Mouse (Mus musculus) layer of hippocampus, adult 18-20 months (tissue): ENCODE measurements at regions not wholly inside any gene's neighbourhood (a gene's known extent, or its start where the extent isn't known, plus 50 kb on each side); places are given as distances from the start of the nearest gene placed in this dataset.

ENCODE experiments used
- DNase-seq, 2 experiments: peaks; one replicate each; pipeline ENCODE4 v3.0.0; 2022; ENCODE audit warnings: low spot score in 2 of 2

DNA sequence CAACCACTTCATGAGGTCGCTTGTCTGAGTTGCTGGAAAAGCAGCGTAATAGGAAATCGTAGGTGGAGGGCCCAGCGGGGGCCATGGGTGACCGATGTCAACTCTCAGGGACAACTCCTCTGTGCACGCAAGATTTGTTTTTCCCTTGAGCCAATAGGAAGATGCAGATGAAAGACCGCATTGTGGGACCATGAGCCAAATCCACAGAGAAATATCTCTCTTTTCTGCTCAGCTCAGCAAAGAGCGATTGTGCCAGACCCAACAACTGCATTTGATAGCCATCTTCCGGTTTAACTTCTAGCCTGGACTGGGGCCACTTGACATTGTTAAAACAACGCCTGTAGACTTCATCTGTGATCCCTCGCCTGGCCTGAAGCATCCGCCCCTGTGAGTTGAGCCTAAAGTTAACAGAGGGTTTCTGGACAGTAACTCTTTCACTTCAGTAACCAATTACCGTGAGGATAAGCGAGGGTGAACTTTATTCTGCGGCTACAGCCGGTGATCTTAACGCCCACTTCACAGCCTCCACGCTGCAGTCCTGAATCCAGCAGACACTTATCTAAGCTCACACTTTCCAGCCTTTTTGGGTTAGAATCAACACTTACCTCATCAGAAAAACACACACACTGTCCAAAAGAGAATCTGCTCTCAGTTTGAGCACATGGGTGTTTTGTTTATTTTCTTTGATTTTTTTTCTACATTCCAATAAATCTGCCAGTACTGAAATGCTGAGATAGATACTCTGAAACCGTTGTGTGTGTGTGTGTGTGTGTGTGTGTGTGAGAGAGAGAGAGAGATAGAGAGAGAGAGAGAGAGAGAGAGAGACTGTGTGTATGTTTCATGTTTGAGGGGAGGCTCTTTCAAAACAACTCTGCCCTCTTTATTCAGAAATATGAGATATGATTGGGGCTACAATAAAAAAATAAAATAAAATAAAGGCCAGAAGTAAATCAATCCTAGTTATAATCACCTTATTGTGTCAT lies 111.9 kb downstream of the Tomm20 start:
- no peak for DNase-seq

DNA sequence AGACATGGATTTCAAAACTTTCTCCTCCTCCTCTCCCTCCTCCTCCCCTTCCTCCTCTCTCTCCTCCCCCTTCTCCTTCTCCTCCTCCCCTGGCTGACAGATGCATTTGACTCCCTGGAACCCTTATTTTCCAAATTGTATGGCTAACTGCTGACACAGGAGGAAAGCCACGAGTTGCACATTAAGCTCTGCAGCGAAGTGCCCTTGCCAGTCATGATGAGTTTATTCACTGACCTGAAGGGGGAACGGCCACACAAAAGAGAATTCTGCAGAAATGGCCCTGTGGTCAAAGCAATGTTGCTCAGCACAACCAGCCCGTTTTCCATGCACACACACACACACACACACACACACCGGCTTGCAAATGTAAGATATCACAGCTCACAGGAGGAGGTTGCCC lies 112.6 kb downstream of the Tomm20 start:
- no peak for DNase-seq

DNA sequence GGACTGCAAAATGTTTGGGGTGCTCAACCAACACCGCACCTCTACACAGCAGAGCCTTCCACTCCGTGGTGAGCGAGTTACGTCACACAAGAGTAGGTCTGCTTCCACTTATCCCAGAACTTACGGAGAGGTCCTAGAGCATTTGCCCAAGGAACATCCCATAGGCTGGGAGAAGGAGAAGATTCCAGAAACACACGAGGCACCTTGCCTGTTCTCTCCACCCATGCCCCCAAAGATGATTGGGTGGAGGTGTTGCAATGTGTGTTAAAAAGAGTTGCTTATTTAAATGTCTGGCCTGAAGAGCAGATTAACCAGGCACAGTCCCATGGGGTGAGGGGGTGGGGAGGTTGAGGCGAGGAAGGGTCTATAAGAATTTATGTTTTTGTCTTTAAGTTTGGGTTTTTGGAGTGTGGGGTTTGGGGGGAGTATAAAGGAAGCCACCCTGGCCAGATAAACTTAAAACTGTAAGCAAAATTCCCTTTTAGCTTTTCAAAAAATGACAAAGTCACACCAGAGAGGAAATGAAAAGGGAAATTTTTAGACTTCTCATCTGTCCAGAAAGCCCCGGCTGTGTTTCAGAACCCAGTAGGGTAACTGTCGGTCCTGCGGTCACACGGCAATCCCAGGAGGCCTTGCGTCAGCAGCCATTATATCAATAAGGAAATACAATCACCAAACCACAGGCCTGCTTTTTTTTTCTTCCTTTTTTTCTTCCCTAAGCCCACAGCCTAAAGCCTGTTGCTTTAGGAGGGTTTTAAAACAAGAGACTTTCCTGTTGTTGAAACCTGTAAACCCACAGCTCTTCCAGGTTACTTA lies 113.3 kb downstream of the Tomm20 start:
- DNase-seq: no peak

DNA sequence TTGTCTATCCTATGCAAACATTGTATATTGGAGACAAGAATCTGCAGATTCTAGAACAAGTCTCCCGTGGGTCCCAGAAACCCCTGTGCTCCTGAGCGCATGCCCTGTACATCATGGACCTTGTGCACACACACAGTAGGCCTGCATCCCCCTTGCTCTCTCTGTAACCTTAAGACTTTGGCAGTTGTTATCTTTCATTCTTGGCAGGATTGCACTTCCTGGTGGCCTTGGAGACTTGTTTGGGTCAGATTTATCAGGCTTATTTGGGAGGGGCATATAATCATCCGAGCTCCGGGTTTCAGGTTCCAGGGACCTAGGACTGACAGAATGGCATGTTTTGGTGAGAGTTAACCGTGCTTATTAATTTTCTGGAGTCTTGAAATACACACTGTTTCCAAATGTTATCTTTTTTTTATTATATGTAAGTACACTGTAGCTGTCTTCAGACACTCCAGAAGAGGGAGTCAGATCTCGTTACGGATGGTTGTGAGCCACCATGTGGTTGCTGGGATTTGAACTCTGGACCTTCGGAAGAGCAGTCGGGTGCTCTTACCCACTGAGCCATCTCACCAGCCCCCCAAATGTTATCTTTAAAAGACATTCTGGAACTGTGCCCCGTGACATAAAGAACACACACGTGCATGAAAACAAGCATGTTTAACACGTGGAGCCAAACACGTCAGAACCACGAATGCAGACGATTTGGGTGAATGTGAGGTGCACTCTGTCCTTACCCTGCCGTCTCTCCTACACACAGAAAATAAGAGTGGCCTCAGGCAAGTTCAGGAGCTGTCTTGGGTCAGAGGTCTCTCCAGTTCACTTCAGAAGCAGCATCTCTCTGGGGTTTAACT lies 114.1 kb downstream of the Tomm20 start:
- DNase-seq: no peak

DNA sequence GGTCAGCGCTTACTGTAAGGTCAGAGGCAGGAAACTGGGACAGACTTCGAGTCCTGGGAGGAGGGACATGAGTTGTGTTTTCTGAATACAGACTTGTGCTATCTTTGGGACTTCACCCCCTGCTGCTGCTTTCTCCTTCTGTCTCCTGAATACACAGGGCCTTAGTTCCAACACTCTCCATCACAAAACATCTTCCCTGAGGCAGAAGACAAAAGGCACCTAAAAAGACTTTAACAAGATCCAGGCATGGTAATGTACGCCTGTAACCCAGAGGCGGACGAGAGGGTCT lies 115.5 kb downstream of the Tomm20 start:
- DNase-seq: no peak

DNA sequence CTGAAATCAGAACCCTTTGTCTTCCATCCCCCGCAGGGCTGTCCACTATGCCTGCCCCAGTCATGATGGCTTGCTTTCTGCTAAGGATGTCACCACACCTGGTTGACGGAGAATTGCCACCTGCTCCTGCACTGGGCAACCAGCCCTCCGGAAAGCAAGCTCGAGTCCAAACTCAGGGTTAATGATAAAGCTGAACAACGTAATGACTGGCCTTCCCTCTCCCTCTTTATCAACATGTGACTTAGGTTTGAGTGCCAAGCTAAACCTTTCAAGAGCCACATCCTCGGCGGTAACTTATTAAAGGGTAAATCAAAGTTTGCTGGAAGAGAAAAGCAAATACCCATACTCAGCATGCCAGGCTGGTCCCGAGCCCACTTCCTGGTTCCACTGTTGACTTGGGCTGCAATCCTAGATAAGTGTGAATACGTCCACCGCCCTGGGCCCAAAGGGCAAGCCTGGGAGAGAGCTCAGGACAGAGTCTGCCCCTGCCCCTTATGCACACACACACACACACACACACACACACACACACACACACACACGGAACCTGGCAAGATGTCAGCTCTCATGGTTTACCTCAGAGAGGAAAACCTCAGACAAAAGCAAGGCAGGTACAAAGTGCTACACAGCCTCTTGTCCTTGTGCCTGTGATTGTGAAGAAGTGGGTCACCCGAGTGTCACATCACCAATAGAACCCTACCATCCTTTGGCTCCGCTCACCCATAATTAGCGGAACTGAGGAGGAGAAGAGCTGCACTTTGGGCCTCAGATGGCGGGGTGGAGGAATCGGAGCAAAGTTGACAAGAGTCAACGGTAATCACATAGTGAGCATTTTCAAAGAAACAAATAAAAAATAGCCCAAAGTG lies 116.0 kb downstream of the Tomm20 start:
- no peak for DNase-seq

DNA sequence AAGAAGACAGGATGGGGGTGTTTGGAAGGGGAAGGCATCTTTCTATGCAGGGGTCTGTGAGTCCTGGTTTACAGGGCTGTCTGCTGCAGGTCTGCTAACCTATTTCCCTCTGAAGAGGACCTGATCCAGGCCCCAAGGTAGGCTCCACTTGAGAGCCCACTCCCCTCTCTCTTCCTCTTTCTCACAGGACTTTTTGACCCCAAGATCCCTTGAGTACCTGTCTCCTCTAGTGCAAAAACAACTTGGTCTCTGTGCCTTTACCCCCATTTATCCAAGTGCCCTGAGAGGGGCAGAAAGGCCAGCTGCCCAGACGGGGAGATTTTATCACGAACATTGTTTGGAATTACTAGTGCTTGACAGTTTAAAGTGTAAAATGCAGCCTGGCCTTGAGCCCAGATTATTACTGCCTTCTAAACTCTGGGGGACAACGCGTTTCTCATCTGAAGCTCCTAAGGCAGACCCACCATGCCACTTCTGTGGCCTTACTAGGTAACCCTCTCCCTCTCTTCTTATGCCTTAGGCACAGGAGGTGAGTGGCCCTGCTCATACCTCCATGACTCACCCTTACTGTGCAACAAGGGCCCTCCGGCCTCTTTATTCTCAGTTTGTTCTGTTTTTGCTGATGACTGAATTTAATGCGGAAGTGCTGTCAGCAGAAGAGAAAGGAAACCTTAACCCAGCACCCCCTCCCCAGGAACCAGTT lies 117.8 kb downstream of the Tomm20 start:
- no peak for DNase-seq

DNA sequence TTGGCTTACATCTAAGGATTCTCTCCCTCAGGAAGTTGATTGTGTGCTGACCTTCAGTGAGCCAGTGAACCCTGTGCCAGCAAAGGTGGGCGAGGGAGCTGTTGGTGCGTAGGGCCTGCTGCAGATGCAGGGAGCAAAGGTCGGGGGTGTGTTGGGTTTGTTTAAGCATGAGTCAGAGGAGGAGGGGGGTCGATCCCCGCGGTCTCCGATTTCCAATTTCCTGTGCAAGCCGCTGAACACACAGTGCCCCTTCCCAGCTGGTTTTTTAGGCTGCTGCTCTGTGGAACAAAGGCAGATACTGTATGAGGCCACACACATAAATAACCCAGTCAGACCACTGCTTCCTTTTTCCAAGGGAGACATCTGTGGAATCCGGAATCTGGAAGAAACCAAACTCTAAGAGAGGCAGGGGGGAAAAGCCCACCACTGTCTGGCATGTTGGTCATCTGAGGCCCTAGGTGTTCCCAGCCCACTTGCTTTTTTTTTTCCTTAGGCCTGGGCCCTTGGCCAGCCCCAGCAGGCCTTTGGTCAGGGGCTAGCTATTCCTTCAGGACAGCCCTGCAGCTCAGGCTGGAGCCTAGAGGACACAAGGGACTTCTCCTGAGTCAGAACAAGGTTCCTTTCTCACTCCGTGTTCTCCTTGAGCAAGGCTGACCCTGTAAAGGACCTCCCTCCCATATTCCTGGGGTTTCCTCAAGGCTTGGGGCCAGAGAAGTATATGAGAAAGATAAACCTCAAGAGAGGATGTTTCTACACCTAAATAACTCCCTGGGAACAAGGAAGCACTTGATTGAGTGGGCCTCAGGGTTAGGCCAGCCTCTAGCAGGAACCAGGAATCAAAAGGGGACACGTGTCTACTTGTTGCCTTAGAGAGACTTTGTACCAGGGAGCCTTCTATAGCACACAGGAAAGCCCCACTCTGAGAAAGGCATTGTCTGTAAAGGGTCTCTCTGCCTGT lies 119.0 kb downstream of the Tomm20 start:
- DNase-seq: peak in 1 of 2 experiments; percentile 50

DNA sequence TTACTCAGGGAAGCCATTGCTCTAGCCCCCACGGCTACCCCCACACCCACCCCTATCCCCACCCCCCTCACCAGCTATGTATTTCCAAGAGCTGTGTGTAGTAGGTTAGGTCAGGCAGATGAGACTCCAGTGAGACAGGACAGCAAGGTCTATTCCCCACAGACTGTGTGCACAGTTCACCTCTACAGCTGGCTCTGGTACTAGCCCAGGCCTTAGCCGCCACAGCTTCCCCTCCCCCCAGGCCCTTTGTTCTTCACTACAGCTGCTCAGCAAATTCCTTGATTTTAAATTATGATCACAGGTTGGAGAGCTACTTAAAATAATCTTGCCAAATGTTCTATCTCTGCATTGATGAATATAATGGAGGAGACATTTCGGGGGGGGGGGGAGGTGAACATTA lies 119.8 kb downstream of the Tomm20 start:
- no peak for DNase-seq

DNA sequence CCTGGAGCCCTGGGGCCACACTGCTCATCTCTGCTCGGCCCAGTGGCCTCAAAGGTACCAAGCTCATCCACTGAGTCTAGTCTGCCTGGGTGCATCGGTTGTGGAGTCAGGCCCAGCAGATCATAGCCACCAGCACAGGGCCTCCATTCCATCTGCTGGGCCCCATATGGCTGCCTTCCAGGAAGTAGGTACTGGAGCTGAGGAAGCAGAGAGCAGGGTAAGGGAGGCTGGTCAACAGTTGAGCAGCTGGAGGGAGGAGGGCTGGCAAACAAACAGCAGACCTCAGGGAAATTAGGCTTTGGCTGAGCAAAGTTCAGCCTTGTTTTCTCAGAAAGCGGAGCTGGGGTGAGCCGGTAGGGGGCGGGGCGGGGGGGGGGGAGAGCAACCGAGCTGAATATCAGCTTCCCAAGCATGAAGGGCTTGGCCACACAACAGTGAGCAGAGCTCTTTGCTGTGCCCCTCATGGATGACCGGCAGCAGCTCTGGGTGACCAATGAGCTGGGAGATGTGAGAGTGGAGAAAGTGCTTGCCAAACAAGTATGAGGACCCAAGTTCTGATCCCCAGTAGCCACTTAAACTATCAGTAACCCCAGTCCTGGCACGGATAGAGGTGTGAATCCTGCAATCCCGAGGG lies 121.0 kb downstream of the Tomm20 start:
- no peak for DNase-seq

DNA sequence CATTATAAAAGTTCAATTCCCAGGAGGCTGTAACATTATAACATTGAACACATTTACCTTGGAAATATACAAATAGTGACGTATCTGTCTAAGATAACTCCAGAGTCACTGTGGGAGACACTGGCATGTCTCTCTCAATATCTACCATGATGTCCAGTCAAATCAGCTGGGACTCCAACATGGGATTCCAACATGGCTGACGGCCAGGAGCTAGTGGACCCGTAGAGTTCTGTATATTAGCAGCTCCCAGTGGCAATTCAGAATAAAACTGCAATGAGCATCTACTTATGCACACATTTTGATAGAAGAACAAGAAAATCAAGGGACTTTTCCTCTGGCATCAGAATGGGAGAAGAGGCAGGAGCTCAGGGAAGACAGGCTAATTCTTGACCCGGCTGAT lies 123.4 kb downstream of the Tomm20 start:
- DNase-seq: no peak

DNA sequence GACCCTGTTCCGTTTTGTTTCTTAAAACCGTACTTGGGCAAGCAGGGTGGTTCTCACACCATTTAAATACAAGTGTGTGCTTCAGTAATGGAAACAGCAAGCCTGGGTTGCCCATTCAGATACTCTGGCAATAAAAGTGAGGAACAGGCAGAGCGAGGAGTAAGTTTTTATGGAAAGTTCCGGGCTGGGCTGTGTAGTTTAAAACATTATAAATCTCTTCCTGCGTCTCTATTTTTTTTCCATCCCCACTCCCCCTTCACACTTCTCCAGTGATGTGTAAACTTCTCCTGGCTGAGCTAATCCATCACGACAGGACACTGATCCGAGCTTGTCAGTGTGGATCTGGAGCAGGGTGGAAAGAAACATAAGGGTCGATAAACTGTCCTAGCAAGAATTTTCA lies 124.4 kb downstream of the Tomm20 start:
- DNase-seq: no peak

DNA sequence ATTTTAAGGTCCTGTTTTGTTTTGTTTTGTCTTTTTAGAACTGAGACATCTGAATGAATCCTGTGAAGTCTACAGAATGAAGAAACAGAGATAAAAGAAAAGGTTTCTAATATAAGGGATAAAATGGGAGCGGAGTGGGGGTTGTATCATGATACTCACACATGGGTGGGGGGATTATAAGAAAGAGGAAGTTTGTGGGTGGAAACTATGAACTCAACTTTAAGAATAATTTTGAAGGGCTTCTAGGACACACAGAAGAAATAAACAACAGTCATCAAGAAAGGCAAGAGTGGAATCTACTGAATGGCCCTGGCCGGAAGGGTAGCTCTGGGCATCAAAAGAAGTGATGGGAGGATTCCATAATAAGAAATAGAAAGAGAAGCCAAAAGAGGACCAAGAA lies 125.1 kb downstream of the Tomm20 start:
- no peak for DNase-seq

DNA sequence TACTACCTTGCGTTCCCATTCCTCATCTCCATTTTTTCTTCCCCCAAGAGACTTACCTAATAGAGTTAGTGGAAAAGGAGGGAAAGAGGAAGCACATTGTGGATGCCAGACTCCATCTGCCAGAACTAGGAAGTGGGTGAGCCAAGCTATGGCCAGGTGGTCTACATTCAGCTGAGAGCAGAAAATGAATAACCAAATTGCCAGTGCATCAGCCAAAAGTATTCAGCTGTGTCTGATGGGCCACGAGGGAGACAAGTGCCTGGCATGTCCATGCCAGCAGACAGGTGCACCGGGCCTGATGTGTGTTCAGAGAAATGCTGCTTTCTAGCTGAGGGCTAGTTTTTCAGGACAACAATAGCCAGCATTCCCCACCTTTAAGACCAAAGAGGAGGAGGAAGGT lies 126.4 kb downstream of the Tomm20 start:
- DNase-seq: no peak

DNA sequence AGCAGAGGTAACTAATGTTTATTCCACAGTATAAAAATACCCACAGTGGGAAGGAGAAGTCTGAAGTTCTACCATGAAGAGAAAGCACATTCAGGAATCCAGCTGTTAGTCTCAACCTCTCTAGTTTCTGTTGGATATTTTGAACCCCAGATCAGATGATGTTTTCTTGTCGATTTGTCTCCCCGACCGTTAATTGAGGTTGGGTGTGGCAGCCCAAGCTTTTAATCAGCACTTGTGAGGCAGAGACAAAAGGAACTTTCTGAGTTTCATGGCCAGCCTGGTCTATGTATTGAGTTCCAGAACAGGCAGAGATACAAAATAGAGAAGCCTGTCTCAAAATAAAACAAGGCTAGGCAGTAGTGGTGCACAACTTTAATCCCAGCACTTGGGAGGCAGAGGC lies 129.5 kb downstream of the Tomm20 start:
- no peak for DNase-seq

DNA sequence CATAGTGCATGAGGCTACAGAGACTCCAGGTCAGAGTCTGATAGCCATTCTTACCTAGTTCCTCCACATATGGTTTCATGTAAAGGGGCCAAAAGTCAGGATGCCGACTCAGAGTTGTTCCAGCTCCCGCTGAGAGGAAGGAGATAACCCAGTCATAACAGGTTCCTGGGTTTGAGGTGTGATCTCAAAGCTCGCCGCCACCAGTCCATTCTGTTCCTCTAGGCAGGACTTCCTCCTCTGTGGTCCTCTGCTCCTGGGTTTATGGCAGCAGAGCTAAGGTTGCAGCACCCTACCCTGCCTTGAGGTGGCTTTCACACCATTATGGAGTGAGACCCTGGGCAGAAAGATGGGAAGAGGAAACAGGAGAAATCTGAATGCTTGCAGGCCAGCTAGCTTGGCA lies 131.2 kb downstream of the Tomm20 start:
- no peak for DNase-seq

DNA sequence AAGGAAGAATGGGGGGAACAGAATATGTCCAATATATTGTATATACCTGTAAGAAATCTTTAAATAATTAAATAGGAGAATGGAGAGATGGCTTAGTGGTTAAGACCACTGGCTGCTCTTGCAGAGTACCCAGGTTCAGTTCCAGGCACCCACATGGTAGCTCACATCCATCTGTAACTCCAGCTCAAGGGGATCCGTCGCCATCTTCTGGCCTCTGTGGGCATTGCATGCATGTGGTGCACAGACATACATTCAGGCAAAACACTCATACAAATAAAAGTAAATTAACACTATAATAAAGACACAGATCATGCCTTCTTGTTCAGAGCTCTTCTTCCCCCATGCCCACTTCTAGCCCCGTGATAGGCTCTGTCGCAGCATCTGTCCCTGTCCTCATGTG lies 132.0 kb downstream of the Tomm20 start:
- no peak for DNase-seq

DNA sequence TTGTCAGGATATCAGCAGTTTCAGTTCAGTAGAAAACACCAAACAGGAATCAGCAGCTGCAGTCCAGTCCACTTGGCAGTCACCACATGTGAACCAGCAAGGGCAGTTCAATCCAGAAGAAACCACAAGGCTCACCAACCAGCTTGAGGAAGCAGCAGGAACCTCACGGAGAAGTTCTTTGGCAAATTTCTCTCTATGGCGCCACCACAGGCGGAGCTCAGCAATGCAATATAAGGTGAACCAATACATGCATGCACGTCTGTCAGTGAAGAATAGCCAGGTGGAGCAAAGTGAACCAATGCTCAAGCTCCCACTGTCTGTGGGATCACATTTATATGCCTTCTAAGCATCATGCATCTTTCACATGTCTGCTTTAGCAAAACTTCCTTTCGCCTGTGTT lies 132.9 kb downstream of the Tomm20 start:
- no peak for DNase-seq
